Mouse (Mus musculus): ENCODE data around the gene Hnrnpdl.

The Hnrnpdl gene

GRCm38 (mm10) chr5:100046096-100046495, 6.6 kb upstream of the Hnrnpdl start:
- no peak for DNase-seq

GRCm38 (mm10) chr5:100044621-100045020, 5.2 kb upstream of the Hnrnpdl start:
- DNase-seq = no peak

GRCm38 (mm10) chr5:100044030-100044429, 4.6 kb upstream of the Hnrnpdl start:
- no peak for DNase-seq

- peak; percentile 76 for DNase-seq
Observed at GRCm38 (mm10) chr5:100043361-100043760, 3.9 kb upstream of the Hnrnpdl start.

GRCm38 (mm10) chr5:100042467-100042866, 3.0 kb upstream of the Hnrnpdl start:
- no peak for DNase-seq

GRCm38 (mm10) chr5:100041272-100041671, 1.8 kb upstream of the Hnrnpdl start:
- DNase-seq = no peak

- DNase-seq = no peak
Observed at GRCm38 (mm10) chr5:100040281-100040784, 869 bp upstream of the Hnrnpdl start.

GRCm38 (mm10) chr5:100038714-100039601, 506 bp downstream of the Hnrnpdl start:
- peak; percentile 97 for DNase-seq

- peak; percentile 97 for DNase-seq
Observed at GRCm38 (mm10) chr5:100037965-100038713, 1.3 kb downstream of the Hnrnpdl start.

GRCm38 (mm10) chr5:100036681-100037080, 2.8 kb downstream of the Hnrnpdl start:
- DNase-seq = no peak

GRCm38 (mm10) chr5:100035950-100036349, 3.5 kb downstream of the Hnrnpdl start:
- DNase-seq = no peak

- no peak for DNase-seq
Observed at GRCm38 (mm10) chr5:100032646-100033045, 6.8 kb downstream of the Hnrnpdl start.

GRCm38 (mm10) chr5:100032107-100032506, 7.4 kb downstream of the Hnrnpdl start:
- no peak for DNase-seq

GRCm38 (mm10) chr5:100030069-100030468, 9.4 kb downstream of the Hnrnpdl start:
- peak; percentile 56 for DNase-seq

- no peak for DNase-seq
Observed at GRCm38 (mm10) chr5:100024868-100025267, 14.6 kb downstream of the Hnrnpdl start.

GRCm38 (mm10) chr5:100024403-100024802, 15.1 kb downstream of the Hnrnpdl start:
- no peak for DNase-seq

- DNase-seq = no peak
Observed at GRCm38 (mm10) chr5:100020089-100020488, 19.4 kb downstream of the Hnrnpdl start.

GRCm38 (mm10) chr5:100012599-100012998, 26.9 kb downstream of the Hnrnpdl start:
- no peak for DNase-seq

- no peak for DNase-seq
Observed at GRCm38 (mm10) chr5:100008485-100008884, 31.0 kb downstream of the Hnrnpdl start.

- DNase-seq = peak; percentile 15
Observed at GRCm38 (mm10) chr5:100007040-100007375, 32.5 kb downstream of the Hnrnpdl start.

GRCm38 (mm10) chr5:100006324-100007039, 33.0 kb downstream of the Hnrnpdl start:
- no peak for DNase-seq

- DNase-seq = no peak
Observed at GRCm38 (mm10) chr5:100005896-100006295, 33.6 kb downstream of the Hnrnpdl start.

- no peak for DNase-seq
Observed at GRCm38 (mm10) chr5:100005431-100005830, 34.0 kb downstream of the Hnrnpdl start.

All from kidney, postnatal 10 days (tissue).